Mouse (Mus musculus) adrenal gland, postnatal 4 days (tissue): Measurements from ENCODE around the gene Fam71f2. TPM values are rescaled to one million over a fixed set of nuclear protein-coding genes. Genes with fewer than 3 reads are reported as not detected.

Experiments used
- total RNA-seq, 2 experiments: library from RNA; stranded (reverse); gene quantifications; 2 replicates each; pipeline ENCODE4 v1.2.3; 2021

The Fam71f2 gene
- total RNA-seq, 2 experiments from 2014 or later = 0.31 TPM; not detected in 1

Other genes starting within 250 kb of the Fam71f2 start
- 1 to 10 TPM in 1 of 2 experiments, under 1 TPM in 1; 0.70 to 2.8 TPM for gene Lep, start 219.4 kb upstream of the Fam71f2 start, total RNA-seq
- 10 to 100 TPM; 32.5 to 33.7 TPM for gene Rbm28, start 114.6 kb upstream of the Fam71f2 start, total RNA-seq
- 10 to 100 TPM; 11.1 to 11.7 TPM for gene Prrt4, start 100.0 kb upstream of the Fam71f2 start, total RNA-seq
- 10 to 100 TPM; 62.1 to 65.9 TPM for gene Impdh1, start 63.2 kb upstream of the Fam71f2 start, total RNA-seq
- gene Hilpda, start 7.1 kb upstream of the Fam71f2 start, total RNA-seq = 10 to 100 TPM; 11.7 TPM
- under 1 TPM in 1 of 2 experiments, not detected in 1; 0.22 TPM for gene Fam71f1, start 39.5 kb downstream of the Fam71f2 start, total RNA-seq
- 100 to 1,000 TPM; 194 to 202 TPM for gene Calu, start 68.5 kb downstream of the Fam71f2 start, total RNA-seq
- not detected for gene Opn1sw, start 108.9 kb downstream of the Fam71f2 start, total RNA-seq
- 10 to 100 TPM; 10.0 to 12.6 TPM for gene Ccdc136, start 116.7 kb downstream of the Fam71f2 start, total RNA-seq
- 10 to 100 TPM; 16.5 to 28.3 TPM for gene Flnc, start 153.7 kb downstream of the Fam71f2 start, total RNA-seq
- 100 to 1,000 TPM; 174 to 181 TPM for gene Atp6v1f, start 188.1 kb downstream of the Fam71f2 start, total RNA-seq
- 1 to 10 TPM in 1 of 2 experiments, under 1 TPM in 1; 0.92 to 1.1 TPM for gene Atp6v1fnb, start 191.8 kb downstream of the Fam71f2 start, total RNA-seq
- 10 to 100 TPM in 1 of 2 experiments, 1 to 10 TPM in 1; 9.0 to 14.2 TPM for gene Kcp, start 228.4 kb downstream of the Fam71f2 start, total RNA-seq
- 1 to 10 TPM; 4.5 to 4.7 TPM for gene Irf5, start 247.0 kb downstream of the Fam71f2 start, total RNA-seq